Mouse (Mus musculus): ENCODE measurements at regions not wholly inside any gene's neighbourhood (a gene's known extent, or its start where the extent isn't known, plus 50 kb on each side); places are given as distances from the start of the nearest gene placed in this dataset.

GRCm38 (mm10) chr11:111424871-111425270 is 358.9 kb downstream of the Kcnj2 start:
- TF ChIP-seq CTCF (IDR thresholded peaks at IDR 0.05; ENCODE audit: insufficient read depth, low read depth, low read length) (no peak), POLR2A (IDR thresholded peaks at IDR 0.05; ENCODE audit: insufficient read depth, low read depth, low read length) (no peak)
